Mouse (Mus musculus) cortical plate, adult 2 months (tissue): ENCODE data around the gene Zfhx3.

Source experiments
- CTCF ChIP-seq: fragments of 200-500 bp; IDR thresholded peaks from 2 replicates; pipeline ENCODE4 v1.5.1; 2011; ENCODE audit warnings: mild to moderate bottlenecking, control low read depth, low read length; ENCODE audit not compliant: insufficient read depth; ENCODE audit errors: extremely low read depth
- POLR2A ChIP-seq: fragments of 200-500 bp; IDR thresholded peaks from 2 replicates; pipeline ENCODE4 v1.6.1; 2011; ENCODE audit warnings: mild to moderate bottlenecking, low read length, control low read depth; ENCODE audit not compliant: insufficient read depth; ENCODE audit errors: extremely low read depth

GRCm38 (mm10) chr8:108246035-108246933 lies 303.8 kb downstream of the Zfhx3 start:
- TF ChIP-seq POLR2A (no peak), CTCF (no peak)
